Mouse (Mus musculus): Measurements from ENCODE around the gene Hdac9. TPM values are rescaled to one million over a fixed set of nuclear protein-coding genes. Genes with fewer than 3 reads are reported as not detected.

The Hdac9 gene
- total and polyA plus RNA-seq, 3 experiments = 0.03 to 0.19 TPM; not detected in 1

- TF ChIP-seq MAX (IDR thresholded peaks at IDR 0.05; ENCODE audit: low read length) = no peak
- Histone ChIP-seq H3K9ac (ENCODE audit: control insufficient read depth, low read depth, low read length, poor library complexity, severe bottlenecking) (no peak overlapping the region), H3K4me3 (ENCODE audit: control insufficient read depth in 1 of 2, insufficient read depth in 1 of 2, low read depth in 2 of 2, low read length in 2 of 2) (no peak overlapping the region), H3K36me3 (ENCODE audit: control insufficient read depth in 1 of 2, insufficient read depth in 2 of 2, low read length in 2 of 2) (no peaks in the 10 kb centered on the region), H3K27me3 (ENCODE audit: control insufficient read depth in 1 of 2, insufficient read depth in 2 of 2, low read length in 2 of 2) (no peaks in the 10 kb centered on the region), H3K79me2 (ENCODE audit: control insufficient read depth, insufficient read depth, low read length, poor library complexity) (no peaks in the 10 kb centered on the region), H3K27ac (ENCODE audit: control insufficient read depth, low read depth, low read length) (no peak overlapping the region), H3K4me1 (ENCODE audit: control insufficient read depth in 1 of 2, insufficient read depth in 2 of 2, low read length in 2 of 2) (no peaks in the 10 kb centered on the region), H3K9me3 (replicated peaks; ENCODE audit: insufficient read depth, low read length) (no peaks in the 10 kb centered on the region)
- no peak for DNase-seq (ENCODE audit: low read depth, low spot score)
Observed at GRCm38 (mm10) chr12:34487021-34487420, 429.9 kb downstream of the Hdac9 start.

- Histone ChIP-seq H3K79me2 (ENCODE audit: control insufficient read depth, insufficient read depth, low read length, poor library complexity) (no peaks in the 10 kb centered on the region), H3K27me3 (ENCODE audit: control insufficient read depth in 1 of 2, insufficient read depth in 2 of 2, low read length in 2 of 2) (no peaks in the 10 kb centered on the region), H3K4me1 (ENCODE audit: control insufficient read depth in 1 of 2, insufficient read depth in 2 of 2, low read length in 2 of 2) (no peaks in the 10 kb centered on the region), H3K9ac (ENCODE audit: control insufficient read depth, low read depth, low read length, poor library complexity, severe bottlenecking) (no peak overlapping the region), H3K27ac (ENCODE audit: control insufficient read depth, low read depth, low read length) (no peak overlapping the region), H3K9me3 (replicated peaks; ENCODE audit: insufficient read depth, low read length) (no peaks in the 10 kb centered on the region), H3K36me3 (ENCODE audit: control insufficient read depth in 1 of 2, insufficient read depth in 2 of 2, low read length in 2 of 2) (no peaks in the 10 kb centered on the region), H3K4me3 (ENCODE audit: control insufficient read depth in 1 of 2, insufficient read depth in 1 of 2, low read depth in 2 of 2, low read length in 2 of 2) (no peak overlapping the region)
- no peak for TF ChIP-seq RAD21 (IDR thresholded peaks at IDR 0.05; ENCODE audit: low read depth, low read length)
- TF ChIP-seq ETS1 (IDR thresholded peaks at IDR 0.05; ENCODE audit: low read depth, low read length) = no peak
- TF ChIP-seq GATA1 (IDR thresholded peaks at IDR 0.05; ENCODE audit: low read depth, low read length) = no peak
- TF ChIP-seq USF1 (IDR thresholded peaks at IDR 0.05; ENCODE audit: low read depth, low read length) = no peak
- TF ChIP-seq JUND (IDR thresholded peaks at IDR 0.05; ENCODE audit: low read depth, low read length) = no peak
- TF ChIP-seq ZC3H11A (IDR thresholded peaks at IDR 0.05; ENCODE audit: low read depth, low read length) = no peak
- no peak for TF ChIP-seq BHLHE40 (IDR thresholded peaks at IDR 0.05; ENCODE audit: borderline replicate concordance, low read depth, low read length)
- no peak for TF ChIP-seq MXI1 (IDR thresholded peaks at IDR 0.05; ENCODE audit: low read depth, low read length)
- TF ChIP-seq POLR2A (IDR thresholded peaks at IDR 0.05; ENCODE audit: control insufficient read depth in 1 of 2, insufficient read depth in 1 of 2, low read depth in 1 of 2, low read length in 2 of 2, poor library complexity in 1 of 2) = no peak
- TF ChIP-seq MYC (IDR thresholded peaks at IDR 0.05; ENCODE audit: low read depth, low read length) = no peak
- TF ChIP-seq KAT2A (conservative IDR thresholded peaks at IDR 0.05; ENCODE audit: low read depth, low read length) = no peak
- no peak for TF ChIP-seq MAFK (IDR thresholded peaks at IDR 0.05; ENCODE audit: borderline replicate concordance, low read depth, low read length)
- no peak for TF ChIP-seq TAL1 (IDR thresholded peaks at IDR 0.05; ENCODE audit: low read length)
- TF ChIP-seq ELF1 (IDR thresholded peaks at IDR 0.05; ENCODE audit: low read depth, low read length) = no peak
- TF ChIP-seq RCOR1 (IDR thresholded peaks at IDR 0.05; ENCODE audit: low read depth, low read length) = no peak
- no peak for TF ChIP-seq TBP (IDR thresholded peaks at IDR 0.05; ENCODE audit: low read depth, low read length)
- no peak for DNase-seq (ENCODE audit: low read depth, low spot score)
Observed at GRCm38 (mm10) chr12:34486016-34486415, 430.9 kb downstream of the Hdac9 start.

- Histone ChIP-seq H3K27me3 (ENCODE audit: control insufficient read depth in 1 of 2, insufficient read depth in 2 of 2, low read length in 2 of 2) (no peaks in the 10 kb centered on the region), H3K4me1 (ENCODE audit: control insufficient read depth in 1 of 2, insufficient read depth in 2 of 2, low read length in 2 of 2) (no peaks in the 10 kb centered on the region), H3K9me3 (replicated peaks; ENCODE audit: insufficient read depth, low read length) (no peaks in the 10 kb centered on the region), H3K36me3 (ENCODE audit: control insufficient read depth in 1 of 2, insufficient read depth in 2 of 2, low read length in 2 of 2) (no peaks in the 10 kb centered on the region), H3K9ac (ENCODE audit: control insufficient read depth, low read depth, low read length, poor library complexity, severe bottlenecking) (no peak overlapping the region), H3K4me3 (ENCODE audit: control insufficient read depth in 1 of 2, insufficient read depth in 1 of 2, low read depth in 2 of 2, low read length in 2 of 2) (no peak overlapping the region), H3K79me2 (ENCODE audit: control insufficient read depth, insufficient read depth, low read length, poor library complexity) (no peaks in the 10 kb centered on the region), H3K27ac (ENCODE audit: control insufficient read depth, low read depth, low read length) (no peak overlapping the region)
- TF ChIP-seq CHD2 (IDR thresholded peaks at IDR 0.05; ENCODE audit: low read length) = no peak
- TF ChIP-seq TBP (IDR thresholded peaks at IDR 0.05; ENCODE audit: low read depth, low read length) = no peak
- TF ChIP-seq ZC3H11A (IDR thresholded peaks at IDR 0.05; ENCODE audit: low read depth, low read length) = no peak
- TF ChIP-seq MYC (IDR thresholded peaks at IDR 0.05; ENCODE audit: low read depth, low read length) = no peak
- TF ChIP-seq POLR2AphosphoS5 (IDR thresholded peaks at IDR 0.05; ENCODE audit: borderline replicate concordance, low read depth, low read length) = no peak
- TF ChIP-seq SIN3A (IDR thresholded peaks at IDR 0.05; ENCODE audit: low read length) = no peak
- no peak for TF ChIP-seq MAZ (IDR thresholded peaks at IDR 0.05; ENCODE audit: low read depth, low read length)
- TF ChIP-seq JUND (IDR thresholded peaks at IDR 0.05; ENCODE audit: low read depth, low read length) = no peak
- no peak for DNase-seq (ENCODE audit: low read depth, low spot score)
Observed at GRCm38 (mm10) chr12:34481702-34482101, 435.2 kb downstream of the Hdac9 start.
